Mouse (Mus musculus) megakaryocyte, embryonic 14.5 days (primary cell): ENCODE data around the gene Serpina6. TPM values are rescaled to one million over a fixed set of nuclear protein-coding genes. Genes with fewer than 3 reads are reported as not detected.
"Not testable (repeated sequence)": the region's sequence is repeated elsewhere in the genome, so short reads cannot be mapped to it uniquely, and the experiment has no call there.

ENCODE experiments used
- H3K27me3 ChIP-seq: replicated peaks from 2 replicates; pipeline ENCODE3; 2012; ENCODE audit warnings: inconsistent platforms
- H3K36me3 ChIP-seq: replicated peaks from 2 replicates; pipeline ENCODE3; 2012; ENCODE audit warnings: low read length, inconsistent platforms, mixed read lengths
- H3K4me1 ChIP-seq: 2 replicates; pipeline ENCODE4 v1.6.1; 2012; ENCODE audit warnings: inconsistent platforms
- H3K4me3 ChIP-seq: replicated peaks from 2 replicates; pipeline ENCODE3; 2012; ENCODE audit warnings: moderate library complexity, mild to moderate bottlenecking, inconsistent platforms
- H3K9me3 ChIP-seq: 2 replicates; pipeline ENCODE4 v1.6.1; 2012; ENCODE audit warnings: inconsistent platforms
- FLI1 ChIP-seq: IDR thresholded peaks from 2 replicates; pipeline ENCODE4 v1.6.1; 2012; ENCODE audit warnings: low read length, inconsistent platforms, mixed read lengths
- GATA1 ChIP-seq: IDR thresholded peaks from 3 replicates; pipeline ENCODE4 v1.6.1; 2012; ENCODE audit warnings: mixed read lengths, low read length, inconsistent platforms, borderline replicate concordance
- polyA plus RNA-seq: library from polyadenylated mRNA; stranded (reverse); fragments of >175 nt; gene quantifications from 2 replicates; pipeline ENCODE4 v1.2.3, GENCODE M21; 2012; ENCODE audit warnings: low replicate concordance; ENCODE audit not compliant: insufficient read depth

Gene Serpina6
- polyA plus RNA-seq, 1 experiment, result not detected

DNA sequence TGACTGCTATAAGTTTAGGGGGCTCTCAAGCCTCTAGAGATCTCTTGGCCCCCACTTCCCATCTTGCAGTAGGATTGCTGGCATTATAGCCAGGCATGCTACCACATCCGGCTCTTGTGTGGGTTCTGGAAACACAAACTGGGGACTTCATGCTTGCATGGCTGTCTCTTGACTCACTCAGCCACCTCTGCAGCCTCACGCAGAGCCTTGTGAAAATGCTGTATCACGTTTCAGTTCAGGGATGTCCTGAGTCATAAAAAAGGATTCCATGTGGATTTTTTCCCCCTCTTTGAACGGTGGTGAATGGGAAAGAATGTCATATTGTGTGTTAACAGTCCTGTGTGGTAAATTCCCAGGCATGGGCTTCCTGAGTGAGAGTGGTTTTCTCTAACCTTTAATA lies 26.8 kb upstream of the Serpina6 start:
- no peak for TF ChIP-seq FLI1
- no peak for TF ChIP-seq GATA1
- H3K9me3 ChIP-seq, result peaks cover 5% of the 10 kb centered on the region; the same call in 1 of the 2 replicates
- no peak overlapping the region for H3K4me3 ChIP-seq
- no peaks in the 10 kb centered on the region for H3K36me3 ChIP-seq
- no peaks in the 10 kb centered on the region for H3K27me3 ChIP-seq
- no peaks in the 10 kb centered on the region for H3K4me1 ChIP-seq

DNA sequence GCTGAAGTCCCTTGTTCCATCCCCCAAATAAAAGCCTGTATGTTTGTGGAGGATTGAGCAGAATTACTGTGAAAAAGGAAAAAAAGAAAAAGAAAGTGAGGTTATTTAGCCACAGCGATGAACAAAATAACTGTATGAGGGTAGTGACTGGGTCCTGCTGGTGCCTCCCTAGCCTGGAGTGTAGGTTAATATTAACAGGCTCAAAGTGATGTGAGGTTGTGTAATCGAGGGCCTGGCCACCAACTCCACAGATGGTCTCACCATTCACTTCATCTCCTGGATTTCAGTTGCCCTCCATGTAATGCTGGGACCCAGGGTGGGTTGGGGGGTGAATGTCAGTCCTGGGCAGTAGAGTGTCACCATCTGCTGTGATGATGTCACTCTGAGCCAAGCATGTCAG lies 24.7 kb upstream of the Serpina6 start:
- H3K4me3 ChIP-seq, result no peak overlapping the region
- peaks cover 5% of the 10 kb centered on the region; the same call in 1 of the 2 replicates for H3K9me3 ChIP-seq

DNA sequence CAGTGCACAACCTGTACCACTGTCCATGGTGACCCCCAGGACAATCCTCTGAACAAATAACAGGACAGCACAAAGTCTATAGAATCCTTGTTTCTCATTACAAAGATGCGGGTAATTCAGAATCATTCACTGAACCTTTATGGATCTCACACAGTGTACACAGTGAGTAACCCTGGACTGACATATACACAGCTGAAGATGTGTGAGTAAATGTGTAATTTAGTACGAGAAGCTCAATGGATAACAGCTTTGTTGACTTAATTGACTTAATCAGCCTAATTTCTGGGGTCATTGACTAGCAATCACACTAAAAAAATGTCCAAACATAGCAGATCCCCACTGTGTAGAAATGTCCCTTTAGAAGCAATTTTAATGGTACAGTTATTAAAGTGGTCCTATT lies 24.2 kb upstream of the Serpina6 start:
- Histone ChIP-seq H3K9me3 (peaks cover 1% of the 10 kb centered on the region; the same call in 1 of the 2 replicates), H3K4me1 (no peaks in the 10 kb centered on the region), H3K27me3 (no peaks in the 10 kb centered on the region), H3K36me3 (no peaks in the 10 kb centered on the region), H3K4me3 (no peak overlapping the region)
- TF ChIP-seq FLI1, result no peak
- TF ChIP-seq GATA1, result no peak

More for the DNA sequence above, 24.7 kb upstream of the Serpina6 start:
- Histone ChIP-seq H3K36me3 (no peaks in the 10 kb centered on the region), H3K4me1 (no peaks in the 10 kb centered on the region), H3K27me3 (no peaks in the 10 kb centered on the region)
- TF ChIP-seq GATA1, result no peak
- TF ChIP-seq FLI1, result no peak

DNA sequence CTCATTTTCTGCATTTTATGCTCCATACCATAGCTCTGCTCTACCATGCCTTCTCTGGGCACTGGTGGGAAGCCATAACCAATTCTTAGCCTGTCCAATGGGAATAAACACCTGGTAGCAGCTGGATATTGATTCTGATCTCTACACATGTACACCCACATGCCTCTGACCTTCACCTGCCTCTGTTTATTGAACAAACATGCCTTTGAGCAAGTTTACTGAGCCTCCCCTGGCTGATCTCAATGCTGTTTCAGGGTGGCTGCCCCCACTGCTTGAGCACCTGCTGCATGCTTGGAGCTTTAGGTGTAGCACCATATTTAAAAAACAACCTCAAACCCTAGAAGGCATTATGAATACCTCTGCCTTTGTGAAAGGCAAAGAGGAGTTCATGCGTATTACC lies 22.8 kb upstream of the Serpina6 start:
- H3K4me1 ChIP-seq, H3K9me3 ChIP-seq, H3K36me3 ChIP-seq, H3K4me3 ChIP-seq, H3K27me3 ChIP-seq: not testable (repeated sequence)

- no peak for TF ChIP-seq FLI1
- TF ChIP-seq GATA1, result no peak
- H3K36me3 ChIP-seq, result no peaks in the 10 kb centered on the region
- H3K27me3 ChIP-seq, result no peaks in the 10 kb centered on the region
- H3K9me3 ChIP-seq, result peaks cover 7% of the 10 kb centered on the region
- H3K4me3 ChIP-seq, result no peak within 1 kb of the TSS
- no peaks in the 10 kb centered on the region for H3K4me1 ChIP-seq
Measured at GRCm38 (mm10) chr12:103676039-103676438, 19.0 kb upstream of the Serpina6 start, which contains the start of gene Serpina16. TSS of gene Serpina16 (minus strand) at chr12:103676139.

GRCm38 (mm10) chr12:103673179-103673578 lies 16.2 kb upstream of the Serpina6 start:
- Histone ChIP-seq H3K27me3 (no peaks in the 10 kb centered on the region), H3K4me3 (no peak overlapping the region), H3K36me3 (no peaks in the 10 kb centered on the region), H3K4me1 (no peaks in the 10 kb centered on the region), H3K9me3 (peaks cover 17% of the 10 kb centered on the region)
- no peak for TF ChIP-seq FLI1
- no peak for TF ChIP-seq GATA1

DNA sequence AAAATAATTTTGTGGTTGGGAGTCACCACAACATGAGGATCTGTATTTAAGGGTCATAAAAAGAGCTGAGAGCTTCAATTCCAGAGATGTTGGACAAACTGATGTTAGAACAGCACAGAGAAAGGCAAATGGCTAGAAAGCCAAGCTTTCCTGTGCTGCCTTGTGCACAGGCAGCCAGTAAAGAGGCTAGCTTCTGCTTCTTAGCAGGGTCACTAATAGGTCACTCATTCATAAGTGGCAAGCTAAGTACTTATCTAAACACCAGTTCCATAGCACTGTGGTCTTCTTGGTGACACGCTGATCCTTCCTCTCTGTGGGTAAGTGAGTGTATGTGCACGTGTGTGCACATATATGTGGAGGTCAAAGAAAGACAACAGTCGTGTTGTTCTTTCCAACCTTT lies 14.5 kb upstream of the Serpina6 start:
- Histone ChIP-seq H3K9me3 (peaks cover 21% of the 10 kb centered on the region), H3K27me3 (no peaks in the 10 kb centered on the region), H3K36me3 (no peaks in the 10 kb centered on the region), H3K4me1 (no peaks in the 10 kb centered on the region), H3K4me3 (no peak overlapping the region)
- TF ChIP-seq GATA1 (no peak), FLI1 (no peak)

DNA sequence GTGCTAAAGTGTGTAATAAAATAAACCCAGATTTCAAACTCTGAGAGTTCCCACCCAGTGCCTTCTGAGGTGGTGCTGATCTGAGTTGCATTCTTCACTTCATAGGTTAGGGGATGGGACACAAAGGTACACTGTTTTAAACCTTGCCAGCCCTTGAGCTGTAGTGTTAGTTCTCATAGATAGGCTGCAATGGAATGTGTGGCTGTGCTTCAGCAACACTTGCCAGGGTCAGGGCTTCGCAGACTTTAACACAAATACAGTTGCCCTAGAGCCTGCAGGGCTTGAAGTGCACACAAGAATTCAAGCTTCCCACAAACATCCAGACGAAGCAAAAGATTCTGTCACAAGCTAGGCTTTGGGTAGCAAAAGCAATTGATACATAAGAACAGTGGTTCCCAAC lies 14.0 kb upstream of the Serpina6 start:
- Histone ChIP-seq H3K27me3 (no peaks in the 10 kb centered on the region), H3K36me3 (no peaks in the 10 kb centered on the region), H3K4me1 (no peaks in the 10 kb centered on the region), H3K4me3 (no peak overlapping the region), H3K9me3 (peaks cover 24% of the 10 kb centered on the region)
- TF ChIP-seq FLI1 (no peak), GATA1 (no peak)

DNA sequence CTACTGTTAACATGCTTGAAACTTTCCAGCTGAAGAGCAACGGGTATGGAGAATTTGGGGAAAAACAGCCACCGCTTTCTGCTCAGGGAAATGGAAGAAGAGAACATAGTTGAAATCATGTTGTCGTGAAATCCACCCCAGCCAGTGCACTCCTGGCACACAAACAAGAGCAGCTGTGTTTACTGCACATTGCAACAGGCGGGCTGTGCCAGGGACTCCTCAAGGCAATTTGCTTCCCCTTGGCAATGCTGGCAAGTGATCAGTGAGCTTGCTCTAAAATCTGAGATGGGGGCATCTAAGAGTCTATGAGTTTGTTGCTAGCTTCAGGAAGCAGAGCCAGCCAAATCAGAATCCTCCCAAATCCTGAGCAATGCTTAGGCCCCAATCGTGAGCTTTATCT lies 13.3 kb upstream of the Serpina6 start:
- H3K4me3 ChIP-seq, result no peak overlapping the region
- H3K4me1 ChIP-seq, result no peaks in the 10 kb centered on the region
- no peaks in the 10 kb centered on the region for H3K27me3 ChIP-seq
- no peaks in the 10 kb centered on the region for H3K36me3 ChIP-seq
- TF ChIP-seq GATA1 (no peak), FLI1 (no peak)
- H3K9me3 ChIP-seq, result peaks cover 25% of the 10 kb centered on the region

- peaks cover 19% of the 10 kb centered on the region; the same call in 1 of the 2 replicates for H3K9me3 ChIP-seq
- TF ChIP-seq GATA1, result no peak
- TF ChIP-seq FLI1, result no peak
- no peak overlapping the region for H3K4me3 ChIP-seq
- no peaks in the 10 kb centered on the region for H3K27me3 ChIP-seq
- H3K4me1 ChIP-seq, result no peaks in the 10 kb centered on the region
- no peaks in the 10 kb centered on the region for H3K36me3 ChIP-seq
Measured at GRCm38 (mm10) chr12:103665286-103665685, 8.3 kb upstream of the Serpina6 start.

GRCm38 (mm10) chr12:103662053-103662452 lies 5.0 kb upstream of the Serpina6 start:
- H3K9me3 ChIP-seq, H3K36me3 ChIP-seq, H3K4me3 ChIP-seq, H3K4me1 ChIP-seq, H3K27me3 ChIP-seq: not testable (repeated sequence)
